Mouse (Mus musculus): ENCODE measurements around the gene Tmem33.

Gene Tmem33

DNA sequence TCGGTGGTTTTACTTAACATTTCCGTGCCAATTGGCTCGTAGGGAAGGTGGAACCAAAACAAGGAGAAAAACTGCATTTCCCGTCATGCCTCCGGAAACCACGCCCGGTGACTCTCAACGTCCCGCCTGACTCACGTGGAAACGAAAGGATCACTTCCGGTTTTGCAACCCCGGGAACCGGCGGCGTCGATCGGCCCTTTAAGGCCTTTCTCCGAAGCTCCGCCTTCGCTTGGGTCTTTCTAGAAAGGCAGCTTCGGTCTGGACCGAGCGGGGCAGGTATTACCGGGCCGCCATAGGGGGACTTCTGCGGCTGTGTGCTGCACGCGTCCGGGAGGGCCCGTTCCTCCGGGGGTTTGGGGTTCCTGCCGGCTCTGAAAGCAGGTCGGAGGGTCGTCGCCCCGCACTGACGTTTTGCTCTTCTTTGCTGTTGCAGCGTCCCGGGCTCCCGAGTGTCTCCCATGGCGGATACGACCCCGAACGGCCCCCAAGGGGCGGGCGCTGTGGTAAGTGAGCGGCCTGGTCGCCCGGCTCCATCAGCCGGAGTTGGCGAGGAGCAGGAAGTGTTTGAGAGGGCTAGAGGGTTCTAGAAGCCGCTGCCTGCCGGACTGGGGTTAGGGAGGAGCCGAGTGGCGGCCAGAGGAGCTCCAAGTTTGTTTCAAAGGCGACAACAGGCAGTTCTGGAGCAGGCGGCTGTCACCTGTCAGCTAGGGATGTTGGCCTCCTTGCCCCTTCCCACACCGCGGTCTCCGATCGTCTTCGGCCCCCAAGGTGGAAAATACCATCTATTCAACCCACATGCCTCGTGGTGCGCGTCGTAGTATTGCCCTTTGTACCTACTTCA, at the start of gene Tmem33:
Gene Tmem33, plus strand, starts transcription at position 35 of the 841 bp plus-strand sequence.
- DNase-seq (ENCODE audit: low spot score in 2 of 2), result peak; percentile 77 to 94

DNA sequence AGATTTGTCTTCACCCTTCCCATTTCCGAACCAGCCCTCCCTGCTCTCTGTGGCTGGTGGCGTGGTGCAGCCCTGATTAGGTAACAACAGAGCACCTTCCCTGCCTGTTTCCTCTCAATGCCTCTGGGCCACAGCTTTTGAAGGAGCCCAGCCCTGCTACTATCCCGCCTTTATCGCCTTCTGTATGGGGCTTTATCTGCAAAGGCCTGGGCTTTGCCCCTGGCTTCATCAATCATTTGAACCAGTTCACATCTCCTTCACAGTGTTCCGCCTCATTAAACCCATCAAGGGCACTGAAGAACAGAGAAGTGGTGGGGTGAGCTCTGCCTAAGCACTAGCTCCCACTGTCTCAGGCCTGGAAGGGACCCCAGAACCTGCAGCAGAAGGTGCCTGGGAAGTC, 47.2 kb upstream of the Tmem33 start:
- DNase-seq (ENCODE audit: low spot score in 2 of 2), result no peak

DNA sequence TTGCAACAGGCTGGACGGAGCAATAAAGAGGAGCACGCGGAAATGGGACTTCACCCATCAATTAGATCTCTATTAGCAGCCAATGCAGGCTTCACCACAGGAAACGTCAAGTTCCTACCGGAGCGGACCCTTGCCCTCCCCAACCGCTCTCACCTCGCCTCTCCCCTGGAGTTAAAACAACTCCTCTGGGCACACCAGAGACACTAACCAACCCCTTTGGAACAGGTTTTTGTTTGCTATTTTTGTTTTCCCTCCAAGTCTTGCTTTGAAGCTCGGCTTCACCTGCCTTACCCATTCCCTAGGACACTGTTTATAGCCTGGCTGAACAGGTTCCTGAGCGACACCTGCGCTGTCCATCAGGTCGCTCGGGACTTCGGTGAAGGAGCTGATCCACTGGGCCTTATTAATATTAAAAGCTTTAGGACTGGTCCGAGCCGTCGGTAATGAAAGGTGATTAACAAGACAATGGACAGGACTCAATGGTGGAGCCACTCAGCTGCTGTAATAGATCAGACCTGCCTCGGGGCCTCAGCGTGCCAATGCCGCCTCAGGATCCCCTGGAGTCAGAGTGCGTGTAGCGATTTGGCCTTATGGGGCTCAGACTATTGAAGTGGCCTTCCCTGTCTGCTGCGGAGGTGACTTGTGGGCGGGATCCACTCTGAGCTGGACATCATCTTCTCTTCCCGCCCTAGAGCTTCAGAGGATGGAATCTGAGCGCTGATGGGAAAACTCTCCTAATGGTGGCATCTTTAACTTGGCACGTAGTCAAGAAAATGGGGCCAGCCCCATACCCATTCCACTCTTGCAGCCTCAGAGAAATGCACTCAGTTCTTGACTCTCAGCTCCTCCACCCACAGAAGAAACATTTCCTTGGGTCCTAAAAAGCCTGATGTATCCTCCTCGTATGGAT, 45.0 kb upstream of the Tmem33 start:
- DNase-seq (ENCODE audit: low spot score in 2 of 2), result no peak

DNA sequence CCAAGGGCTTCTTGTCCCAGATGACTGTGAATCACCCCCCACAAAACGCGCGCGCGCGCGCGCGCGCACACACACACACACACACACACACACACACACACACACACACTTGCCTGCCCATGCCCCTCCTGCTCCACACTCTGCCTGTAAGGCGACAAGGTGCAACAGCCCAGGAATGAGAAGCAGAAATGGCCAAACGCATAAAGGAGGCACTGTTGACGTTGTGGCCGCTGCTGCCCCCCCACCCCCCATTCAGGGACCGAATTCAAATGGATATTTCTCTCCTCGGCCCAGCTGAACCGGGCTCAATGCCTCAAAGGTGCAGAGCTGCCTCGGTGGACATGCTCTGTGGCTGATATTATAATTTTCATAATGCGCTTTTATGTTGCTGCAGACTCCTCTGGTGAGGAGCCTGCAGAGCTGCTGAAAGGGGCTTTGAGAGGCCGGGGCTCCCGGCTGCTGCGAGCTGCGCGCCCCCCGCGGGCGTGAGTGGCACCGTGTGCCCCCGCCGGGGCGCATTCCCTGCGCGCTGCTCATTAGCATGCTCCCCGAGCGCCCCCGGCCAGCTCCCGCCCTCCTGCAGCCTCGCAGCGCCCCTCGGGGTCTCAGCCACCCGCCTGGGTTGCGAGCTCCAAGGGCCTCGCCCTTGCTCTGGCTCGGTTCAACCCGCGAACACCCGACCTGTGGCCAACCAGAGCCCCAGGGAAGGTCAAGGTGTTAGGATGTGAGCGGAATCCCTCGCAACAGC, 44.2 kb upstream of the Tmem33 start:
- DNase-seq (ENCODE audit: low spot score in 2 of 2), result no peak

DNA sequence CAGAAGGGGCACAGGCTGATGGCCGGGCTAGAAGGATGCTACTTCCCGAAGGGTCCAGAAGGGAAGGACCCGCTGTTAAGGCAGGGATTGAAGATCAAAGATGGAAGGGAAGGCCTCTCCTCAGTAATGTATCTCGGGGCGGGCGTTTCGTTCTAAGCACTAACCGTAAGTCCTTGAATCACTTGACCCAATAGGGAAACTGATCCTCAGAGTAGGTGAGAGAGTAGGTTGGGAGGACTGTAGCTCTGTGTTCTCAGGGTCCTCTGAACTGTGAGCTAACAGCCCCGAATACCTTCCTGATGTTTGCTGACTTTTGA, 43.6 kb upstream of the Tmem33 start:
- DNase-seq (ENCODE audit: low spot score in 2 of 2), result no peak

DNA sequence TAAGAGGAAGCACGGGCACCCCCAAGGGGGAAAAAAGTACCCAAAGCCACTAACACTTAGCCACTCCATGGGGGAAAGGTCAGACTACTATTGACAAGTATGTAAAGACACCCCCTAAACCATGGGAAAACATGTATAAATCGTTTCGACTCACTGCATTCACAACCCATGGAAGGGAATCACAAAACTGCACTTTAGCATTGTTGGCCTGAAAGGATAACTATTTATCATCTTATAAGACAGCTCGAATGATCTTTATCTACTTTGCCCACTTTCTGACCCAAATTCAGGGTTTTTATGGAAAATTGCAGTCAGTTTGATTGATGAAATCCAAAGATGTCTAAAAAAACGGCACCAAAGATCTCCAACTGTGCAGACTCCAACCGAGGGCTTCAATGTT, 38.5 kb upstream of the Tmem33 start:
- DNase-seq (ENCODE audit: low spot score in 2 of 2), result no peak

DNA sequence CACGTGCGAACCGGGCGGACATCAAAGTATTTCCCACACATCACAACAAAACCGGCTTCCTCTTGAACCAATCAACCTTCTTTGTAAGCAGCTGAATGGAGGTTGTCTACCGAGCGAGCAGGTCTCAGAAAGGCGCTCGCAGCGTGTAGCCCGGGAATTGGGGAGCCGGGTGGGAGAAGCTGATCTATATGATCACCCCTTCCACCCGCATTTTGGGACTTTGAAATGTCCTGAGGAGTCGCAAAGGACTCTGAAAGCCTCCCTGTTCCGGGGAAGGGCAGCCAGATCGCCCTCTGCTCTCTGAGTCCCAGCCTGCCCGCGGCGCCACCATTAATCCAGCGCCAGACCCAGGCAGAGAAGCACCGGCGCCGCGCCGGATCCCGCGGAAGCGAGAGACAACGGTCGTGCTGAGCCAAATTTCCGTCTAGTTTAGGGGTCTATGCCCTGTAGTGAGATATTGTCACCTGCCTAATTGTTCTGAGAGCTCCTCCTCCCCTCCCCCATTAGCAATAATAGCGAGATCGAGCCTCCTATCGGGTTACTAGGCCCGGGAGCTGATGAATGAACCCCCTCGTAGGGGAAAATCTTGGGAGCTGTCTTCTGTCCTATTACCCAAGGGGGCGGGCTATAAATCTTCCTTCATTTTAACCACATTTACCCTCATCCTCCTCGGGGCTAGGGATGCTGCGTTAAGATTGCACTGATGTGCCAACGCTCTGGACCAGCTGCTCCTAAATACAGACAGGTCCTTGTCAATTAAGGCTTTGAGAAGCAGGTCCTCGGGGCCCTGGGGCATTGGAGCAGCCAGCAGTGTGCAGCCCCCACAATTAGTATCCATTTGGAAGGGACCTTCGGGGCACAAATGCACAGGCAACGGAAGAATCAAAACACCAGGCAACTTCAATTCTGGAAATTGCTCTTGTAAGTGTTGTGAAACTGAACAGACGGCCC, 37.6 kb upstream of the Tmem33 start:
- DNase-seq (ENCODE audit: low spot score in 2 of 2), result no peak

DNA sequence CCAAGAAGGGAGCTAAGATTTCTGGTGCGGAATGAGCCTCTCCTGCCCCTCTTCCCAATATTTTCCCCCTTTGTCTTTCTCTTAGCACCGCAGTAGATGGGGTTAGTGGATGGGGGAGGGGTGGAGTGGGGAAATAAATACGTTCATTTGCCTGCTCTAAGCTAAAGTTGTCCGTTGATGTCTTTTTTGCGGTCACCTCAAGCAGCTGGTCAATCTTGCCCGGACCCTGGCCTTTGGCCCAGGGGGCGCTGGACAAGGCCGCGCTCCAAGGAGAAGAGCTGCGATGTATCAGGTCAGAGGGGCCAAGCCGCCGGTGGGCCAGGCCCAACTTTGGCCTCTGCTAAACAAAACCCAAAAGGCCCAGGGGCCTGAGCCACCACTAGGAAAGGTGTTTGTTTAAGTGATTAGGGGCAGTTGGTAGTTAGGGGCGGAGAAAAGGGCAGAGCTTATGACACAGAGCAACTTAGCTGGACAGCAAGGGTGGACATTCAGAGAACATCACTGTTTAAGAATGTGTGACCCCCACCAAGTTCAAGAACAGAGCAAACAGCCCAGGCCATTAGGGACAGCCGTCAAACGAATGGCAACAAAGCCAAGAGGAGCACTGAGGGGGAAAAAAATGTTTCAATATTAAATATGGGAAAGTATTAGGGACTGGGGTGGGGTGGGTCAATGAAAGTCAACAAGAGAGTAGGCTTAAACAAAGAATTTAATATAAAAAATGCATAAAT, 36.8 kb upstream of the Tmem33 start:
- DNase-seq (ENCODE audit: low spot score in 2 of 2), result no peak

DNA sequence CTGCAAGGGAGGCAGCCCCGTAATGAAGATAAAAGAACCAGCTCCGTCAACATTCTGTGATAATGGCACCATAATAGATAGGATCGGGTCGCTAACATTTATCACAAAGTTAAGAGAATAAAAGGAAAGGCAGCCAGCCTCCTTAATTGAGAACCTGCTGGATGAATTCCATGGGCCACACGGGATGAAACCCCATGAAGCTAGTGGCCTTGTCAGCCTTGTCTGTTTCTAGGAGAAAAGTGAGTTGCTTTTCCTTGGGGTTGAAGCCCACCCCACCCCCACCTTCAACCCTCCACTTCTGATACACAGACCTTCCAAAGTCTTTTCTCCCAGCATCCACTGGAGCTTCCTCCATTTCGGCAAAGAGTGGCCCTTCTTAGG, 36.3 kb upstream of the Tmem33 start:
- DNase-seq (ENCODE audit: low spot score in 2 of 2), result no peak

DNA sequence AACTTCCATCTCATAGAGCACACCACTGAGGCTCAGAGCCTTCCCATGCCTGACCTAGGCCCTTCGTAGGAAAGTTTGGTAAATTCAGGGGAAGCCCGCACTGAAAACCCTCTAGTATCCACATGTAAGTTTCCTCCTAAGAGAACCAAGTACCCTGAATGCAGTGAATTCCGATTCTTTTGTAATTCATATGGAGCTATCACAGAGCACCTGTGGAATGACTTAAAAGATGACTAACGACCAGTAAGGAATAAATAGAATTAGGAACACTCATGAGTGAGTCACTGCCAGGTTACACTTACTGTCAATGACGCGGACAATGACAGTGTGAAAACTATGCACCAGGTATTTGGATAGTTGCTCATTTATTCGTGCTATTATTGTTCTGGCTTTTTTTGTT, 34.6 kb upstream of the Tmem33 start:
- no peak for DNase-seq (ENCODE audit: low spot score in 2 of 2)

DNA sequence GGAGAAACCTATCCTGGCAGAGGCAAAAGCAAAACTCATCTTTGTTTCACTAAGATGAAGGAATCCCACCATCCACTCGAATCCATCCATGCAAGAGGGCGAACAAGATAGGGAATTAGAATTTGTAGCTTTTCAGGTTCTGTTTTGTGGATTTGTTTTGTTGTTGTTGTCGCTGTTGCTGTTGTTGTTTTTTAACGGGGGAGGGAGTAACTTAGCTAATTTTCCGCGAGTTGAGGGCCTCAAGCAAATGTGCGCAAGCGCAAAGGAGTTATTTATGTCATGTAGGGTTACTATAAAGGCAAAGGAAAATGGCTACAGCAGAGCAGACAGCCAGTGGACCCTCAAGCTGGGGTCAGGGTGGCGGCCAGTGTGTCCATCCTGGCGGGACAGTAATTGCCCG, 33.1 kb upstream of the Tmem33 start:
- DNase-seq (ENCODE audit: low spot score in 2 of 2), result no peak

DNA sequence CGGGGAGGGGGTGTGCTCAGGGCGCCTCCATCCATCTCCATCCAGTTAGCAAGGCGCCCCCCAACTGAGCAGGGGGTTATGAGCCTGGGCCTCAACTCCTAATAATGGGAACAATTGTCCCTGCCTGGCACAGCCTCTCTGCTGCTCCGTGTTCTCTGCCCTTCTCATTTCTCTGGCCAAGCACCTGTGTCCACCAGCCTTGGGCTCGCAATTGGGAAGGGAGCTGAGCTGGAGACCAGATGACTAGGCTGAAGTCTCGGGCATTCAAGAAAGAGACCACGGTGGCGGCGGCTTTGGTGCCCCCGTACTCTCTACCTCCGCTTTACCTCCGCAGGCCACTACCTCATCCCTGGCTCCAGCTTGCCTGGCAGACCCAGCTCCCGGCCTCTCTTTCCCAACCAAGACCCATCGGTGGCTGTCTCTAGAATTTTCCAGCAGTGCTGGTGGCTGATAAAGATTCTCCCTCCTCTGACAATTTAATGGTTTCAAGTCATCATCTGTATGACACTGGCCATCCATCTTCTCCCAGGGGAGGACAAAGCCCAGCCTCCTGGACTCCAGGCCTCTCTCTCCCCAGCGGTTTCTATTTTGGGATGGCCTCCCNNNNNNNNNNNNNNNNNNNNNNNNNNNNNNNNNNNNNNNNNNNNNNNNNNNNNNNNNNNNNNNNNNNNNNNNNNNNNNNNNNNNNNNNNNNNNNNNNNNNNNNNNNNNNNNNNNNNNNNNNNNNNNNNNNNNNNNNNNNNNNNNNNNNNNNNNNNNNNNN, 32.5 kb upstream of the Tmem33 start:
- DNase-seq (ENCODE audit: low spot score in 2 of 2), result no peak

DNA sequence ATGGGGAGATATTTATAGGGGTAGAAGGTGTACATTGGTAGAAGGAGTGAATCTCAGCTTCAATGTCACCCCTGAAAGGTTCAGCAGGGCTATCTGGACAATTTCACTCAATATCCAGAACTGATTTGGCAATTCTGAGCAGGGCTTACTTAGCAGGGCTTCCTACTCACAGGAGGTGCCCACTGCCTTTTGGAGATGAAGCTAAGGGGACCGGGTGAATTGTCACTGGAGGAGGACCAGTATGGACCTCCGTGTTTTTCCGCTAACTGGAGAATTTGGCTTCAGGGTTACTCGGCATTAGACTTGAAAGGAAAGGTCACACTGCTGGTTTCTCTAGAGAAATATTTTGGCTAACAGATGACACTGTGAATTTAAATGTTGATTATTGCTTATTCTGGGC, 25.7 kb upstream of the Tmem33 start:
- no peak for DNase-seq (ENCODE audit: low spot score in 2 of 2)

DNA sequence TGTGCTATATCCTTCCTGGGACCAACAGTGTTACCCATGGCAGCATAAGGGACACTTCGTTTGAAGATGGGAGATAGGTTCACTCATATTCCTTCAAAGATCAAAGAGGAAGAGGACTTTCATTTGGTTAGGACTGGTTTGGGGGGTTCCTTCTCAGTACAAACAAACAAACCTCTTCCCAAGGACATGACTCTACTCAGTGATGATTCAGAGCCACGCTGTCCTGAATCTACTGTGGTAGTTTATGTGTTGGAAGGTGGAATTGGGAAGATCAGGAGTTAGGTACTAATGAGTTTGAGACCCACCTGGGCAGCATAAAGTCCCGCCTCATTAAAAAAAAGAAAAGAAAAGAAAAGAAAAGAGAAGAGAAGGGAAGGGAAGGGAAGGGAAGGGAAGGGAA, 24.9 kb upstream of the Tmem33 start:
- no peak for DNase-seq (ENCODE audit: low spot score in 2 of 2)

DNA sequence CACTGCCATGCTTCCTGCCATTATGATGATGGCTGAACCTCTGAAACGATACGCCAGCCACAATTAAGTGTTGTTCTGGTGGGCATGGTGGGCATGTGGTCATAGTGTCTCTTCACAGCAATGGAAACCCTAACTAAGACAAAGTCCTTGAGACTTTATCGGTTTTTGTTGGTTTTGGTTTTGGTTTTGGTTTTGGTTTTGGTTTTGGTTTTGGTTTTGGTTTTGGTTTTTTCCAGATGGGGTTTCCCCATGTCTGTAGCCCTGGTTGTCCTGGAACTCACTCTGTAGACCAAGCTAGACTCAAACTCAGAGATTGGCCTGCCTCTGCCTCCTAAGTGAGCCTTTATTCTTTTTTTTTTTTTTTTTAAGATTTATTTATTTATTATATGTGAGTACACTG, 23.8 kb upstream of the Tmem33 start:
- no peak for DNase-seq (ENCODE audit: low spot score in 2 of 2)

DNA sequence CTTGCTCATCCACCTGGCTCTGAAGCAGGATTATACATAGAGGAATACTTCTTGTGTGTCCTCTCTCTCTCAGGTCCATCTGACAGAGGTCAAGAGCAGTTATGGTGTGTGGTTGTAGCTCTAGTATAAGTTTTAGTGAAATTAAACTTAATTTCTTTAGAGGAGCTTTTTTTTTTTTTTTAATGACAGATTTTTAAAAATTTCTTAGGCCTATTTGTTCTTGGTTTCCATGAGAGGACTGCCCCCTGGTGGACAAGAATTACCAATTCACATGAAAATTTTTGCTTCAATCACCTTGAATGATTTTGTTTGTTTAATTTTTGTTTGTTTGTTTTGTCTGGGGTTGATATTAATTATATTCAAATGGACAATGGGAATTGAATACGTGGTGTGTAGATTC, 22.1 kb upstream of the Tmem33 start:
- DNase-seq (ENCODE audit: low spot score in 2 of 2), result no peak

DNA sequence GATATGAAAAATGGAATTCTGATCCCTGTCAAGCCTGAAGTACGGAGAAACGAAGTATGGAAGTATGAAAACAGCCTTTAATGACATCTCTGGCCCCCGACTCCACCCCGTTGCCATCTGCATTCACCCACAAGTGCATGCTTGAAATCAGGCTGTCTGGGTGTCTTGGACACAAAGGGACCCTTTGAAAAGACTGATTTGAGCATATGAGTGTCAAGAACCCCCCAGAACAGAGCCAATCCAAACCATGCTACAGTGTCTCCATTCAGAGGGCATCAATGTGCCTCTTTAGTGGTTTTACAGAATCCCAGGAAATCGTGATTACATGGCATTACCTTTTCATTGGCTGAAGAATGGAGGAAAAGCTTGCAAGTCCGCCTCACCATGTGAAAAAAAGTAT, 18.7 kb upstream of the Tmem33 start:
- DNase-seq (ENCODE audit: low spot score in 2 of 2), result no peak

DNA sequence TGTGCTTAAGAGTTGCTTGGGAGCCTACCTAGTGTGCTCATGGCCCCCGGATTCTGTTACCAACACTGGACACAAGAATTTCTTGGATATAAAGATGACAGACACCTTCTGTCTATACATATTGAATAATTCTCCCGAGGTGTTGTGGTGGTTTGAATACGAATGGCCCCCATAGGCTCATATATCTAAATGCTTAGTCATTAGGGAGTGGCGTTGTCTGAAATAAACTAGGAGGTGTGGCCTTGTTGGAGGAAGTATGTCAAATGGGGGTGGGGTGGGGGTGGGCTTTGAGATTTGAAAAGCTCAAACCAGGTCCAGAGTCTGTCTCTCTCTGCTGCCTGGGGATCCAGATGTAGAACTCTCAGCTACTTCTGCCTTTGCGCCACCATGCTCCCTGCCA, 17.1 kb upstream of the Tmem33 start:
- DNase-seq (ENCODE audit: low spot score in 2 of 2), result no peak

DNA sequence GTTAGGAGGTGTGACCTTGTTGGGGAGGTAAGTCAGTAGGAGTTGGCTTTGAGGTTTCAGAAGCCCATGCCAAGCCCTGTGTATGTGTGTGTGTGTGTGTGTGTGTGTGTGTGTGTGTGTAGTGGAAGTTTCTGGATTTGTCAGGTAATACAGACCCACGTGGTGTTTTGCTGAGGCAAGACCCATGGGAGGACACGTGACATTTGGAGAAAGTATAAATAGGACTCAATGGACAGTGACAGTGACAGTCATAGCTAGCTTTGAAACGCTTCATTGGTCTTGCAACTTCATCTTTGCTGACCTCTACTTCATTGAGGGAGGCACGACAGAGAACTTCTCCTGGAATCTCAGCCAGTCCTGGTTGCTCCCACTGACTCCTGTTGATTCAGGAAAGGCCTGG, 8.1 kb upstream of the Tmem33 start:
- no peak for DNase-seq (ENCODE audit: low spot score in 2 of 2)

DNA sequence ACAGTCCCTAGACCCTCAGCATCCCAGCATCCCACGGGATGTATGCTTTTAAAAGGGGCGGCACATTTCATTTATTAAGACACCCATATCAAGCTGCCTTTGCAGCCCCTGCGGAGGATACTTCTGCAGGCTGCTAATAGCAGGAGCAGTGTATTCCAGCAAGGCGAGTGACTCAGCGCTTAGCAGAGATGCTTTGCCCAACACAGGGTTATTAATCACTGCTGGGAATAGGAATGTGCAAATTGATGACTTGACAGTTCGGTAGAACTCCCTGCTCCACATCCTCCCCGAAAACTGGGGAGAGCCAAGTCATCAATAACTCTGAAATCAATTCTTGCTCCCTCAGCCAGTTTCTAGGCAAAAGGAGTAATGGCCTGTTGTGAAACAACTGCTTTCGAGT, 4.7 kb upstream of the Tmem33 start:
- no peak for DNase-seq (ENCODE audit: low spot score in 2 of 2)

All from left cerebral cortex, adult 9 months (tissue).